Mouse (Mus musculus): ENCODE results near the gene Pctp.

DNA sequence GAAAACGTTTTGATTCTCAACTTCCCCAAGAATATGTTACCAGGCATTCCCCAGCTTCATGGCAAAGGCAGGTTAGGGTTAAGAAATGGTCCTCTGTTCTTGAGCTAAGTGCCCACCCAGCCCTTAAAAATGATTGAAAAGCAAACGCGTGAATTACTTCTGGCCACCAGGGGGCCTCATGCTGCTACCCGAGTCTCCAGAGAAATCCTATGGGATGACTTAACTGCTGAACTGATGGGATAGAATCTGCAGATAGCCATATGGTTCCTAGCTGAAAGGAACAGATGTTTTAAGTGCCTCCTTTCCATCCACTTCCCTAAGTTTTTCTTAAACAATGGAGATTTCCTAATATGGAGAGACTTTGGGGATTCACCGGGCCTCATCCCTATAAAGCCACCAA is 35.3 kb upstream of the Pctp start:
- no peak for TF ChIP-seq CTCF (IDR thresholded peaks at IDR 0.05; ENCODE audit: borderline replicate concordance, control insufficient read depth, extremely low read depth, insufficient read depth, low read length, poor library complexity)
- no peak for TF ChIP-seq POLR2A (IDR thresholded peaks at IDR 0.05; ENCODE audit: control insufficient read depth, extremely low read depth, insufficient read depth, low read length, poor library complexity)

Data from thymus, adult 2 months (tissue).